Mouse (Mus musculus): Measurements from ENCODE around the gene Ext2. TPM values are rescaled to one million over a fixed set of nuclear protein-coding genes. Genes with fewer than 3 reads are reported as not detected.

Gene Ext2
- polyA plus RNA-seq, 1 experiment from 2014 or later, result 132 TPM

GRCm38 (mm10) chr2:93785432-93785798, 37.0 kb downstream of the Ext2 start:
- Histone ChIP-seq H3K4me3 (replicated peaks) (no peak overlapping the region), H3K27ac (replicated peaks) (no peak overlapping the region), H3K9me3 (replicated peaks) (no peaks in the 10 kb centered on the region), H3K9ac (no peak overlapping the region), H3K27me3 (no peaks in the 10 kb centered on the region), H3K4me2 (replicated peaks) (no peak overlapping the region), H3K36me3 (peaks cover 25% of the 10 kb centered on the region; the same call in 1 of the 2 replicates), H3K4me1 (peaks cover 21% of the 10 kb centered on the region; the same call in 1 of the 2 replicates)
- ATAC-seq (ENCODE audit: insufficient number of reproducible peaks, low FRiP score, low TSS enrichment, low read depth), result no peak
- 66% methylated on average over 2 of the region's 2 CpGs for WGBS

- peaks cover 25% of the 10 kb centered on the region; the same call in 1 of the 2 replicates for H3K36me3 ChIP-seq
- no peak overlapping the region for H3K27ac ChIP-seq (replicated peaks)
- H3K4me1 ChIP-seq, result peaks cover 26% of the 10 kb centered on the region
- no peak for ATAC-seq (ENCODE audit: insufficient number of reproducible peaks, low FRiP score, low TSS enrichment, low read depth)
- H3K4me3 ChIP-seq (replicated peaks), result no peak overlapping the region
- WGBS, result 46% methylated on average over 12 of the region's 12 CpGs
- no peaks in the 10 kb centered on the region for H3K9me3 ChIP-seq (replicated peaks)
- H3K4me2 ChIP-seq (replicated peaks), result no peak overlapping the region
- H3K27me3 ChIP-seq, result no peaks in the 10 kb centered on the region
- H3K9ac ChIP-seq, result no peak overlapping the region
Observed at GRCm38 (mm10) chr2:93784721-93785431, 37.5 kb downstream of the Ext2 start.

- no peak overlapping the region for H3K9ac ChIP-seq
Observed at GRCm38 (mm10) chr2:93783926-93784539, 38.3 kb downstream of the Ext2 start.

GRCm38 (mm10) chr2:93782682-93783081, 39.7 kb downstream of the Ext2 start:
- no peaks in the 10 kb centered on the region for H3K9me3 ChIP-seq (replicated peaks)
- ATAC-seq (ENCODE audit: insufficient number of reproducible peaks, low FRiP score, low TSS enrichment, low read depth), result no peak
- peaks cover 5% of the 10 kb centered on the region; the same call in 1 of the 2 replicates for H3K36me3 ChIP-seq
- WGBS, result 49% methylated on average over 5 of the region's 5 CpGs
- H3K27me3 ChIP-seq, result no peaks in the 10 kb centered on the region
- no peak overlapping the region for H3K4me2 ChIP-seq (replicated peaks)
- H3K9ac ChIP-seq, result no peak overlapping the region
- no peak overlapping the region for H3K27ac ChIP-seq (replicated peaks)
- H3K4me1 ChIP-seq, result peaks cover 40% of the 10 kb centered on the region
- H3K4me3 ChIP-seq (replicated peaks), result no peak overlapping the region

More at GRCm38 (mm10) chr2:93783926-93784539, 38.3 kb downstream of the Ext2 start:
- peaks cover 19% of the 10 kb centered on the region; the same call in 1 of the 2 replicates for H3K36me3 ChIP-seq
- H3K27me3 ChIP-seq, result no peaks in the 10 kb centered on the region
- 67% methylated on average over 9 of the region's 9 CpGs for WGBS
- H3K27ac ChIP-seq (replicated peaks), result 0 out of 2 replicates have a peak overlapping the region, but pooled peaks have one; percentile 11
- H3K4me2 ChIP-seq (replicated peaks), result no peak overlapping the region
- no peak overlapping the region for H3K4me3 ChIP-seq (replicated peaks)
- peaks cover 34% of the 10 kb centered on the region for H3K4me1 ChIP-seq
- ATAC-seq (ENCODE audit: insufficient number of reproducible peaks, low FRiP score, low TSS enrichment, low read depth), result no peak
- H3K9me3 ChIP-seq (replicated peaks), result no peaks in the 10 kb centered on the region

GRCm38 (mm10) chr2:93782156-93782555, 40.2 kb downstream of the Ext2 start:
- no peak for ATAC-seq (ENCODE audit: insufficient number of reproducible peaks, low FRiP score, low TSS enrichment, low read depth)
- no peak overlapping the region for H3K4me2 ChIP-seq (replicated peaks)
- no peaks in the 10 kb centered on the region for H3K27me3 ChIP-seq
- no peak overlapping the region for H3K27ac ChIP-seq (replicated peaks)
- H3K4me3 ChIP-seq (replicated peaks), result no peak overlapping the region
- H3K9ac ChIP-seq, result no peak overlapping the region
- 68% methylated on average over 4 of the region's 4 CpGs for WGBS
- H3K4me1 ChIP-seq, result peaks cover 43% of the 10 kb centered on the region
- H3K9me3 ChIP-seq (replicated peaks), result no peaks in the 10 kb centered on the region
- 0 out of 2 replicates have a peak, but pooled peaks cover 5% of the 10 kb centered on the region for H3K36me3 ChIP-seq

- H3K4me3 ChIP-seq (replicated peaks), result no peak overlapping the region
- H3K27ac ChIP-seq (replicated peaks), result no peak overlapping the region
- H3K27me3 ChIP-seq, result no peaks in the 10 kb centered on the region
- no peak overlapping the region for H3K4me2 ChIP-seq (replicated peaks)
- 0 out of 2 replicates have a peak, but pooled peaks cover 5% of the 10 kb centered on the region for H3K36me3 ChIP-seq
- H3K9me3 ChIP-seq (replicated peaks), result no peaks in the 10 kb centered on the region
- H3K9ac ChIP-seq, result no peak overlapping the region
- peaks cover 51% of the 10 kb centered on the region for H3K4me1 ChIP-seq
- 54% methylated on average over 10 of the region's 10 CpGs for WGBS
- ATAC-seq (ENCODE audit: insufficient number of reproducible peaks, low FRiP score, low TSS enrichment, low read depth), result no peak
Observed at GRCm38 (mm10) chr2:93780528-93780927, 41.8 kb downstream of the Ext2 start.

- no peak overlapping the region for H3K9ac ChIP-seq
- H3K36me3 ChIP-seq, result 0 out of 2 replicates have a peak, but pooled peaks cover 5% of the 10 kb centered on the region
- no peak overlapping the region for H3K4me3 ChIP-seq (replicated peaks)
- no peaks in the 10 kb centered on the region for H3K27me3 ChIP-seq
- H3K4me2 ChIP-seq (replicated peaks), result no peak overlapping the region
- 0 out of 2 replicates have a peak overlapping the region, but pooled peaks have one; percentile 29 for H3K27ac ChIP-seq (replicated peaks)
- H3K4me1 ChIP-seq, result peaks cover 51% of the 10 kb centered on the region
- ATAC-seq (ENCODE audit: insufficient number of reproducible peaks, low FRiP score, low TSS enrichment, low read depth), result no peak
- no peaks in the 10 kb centered on the region for H3K9me3 ChIP-seq (replicated peaks)
- WGBS, result 49% methylated on average over 6 of the region's 6 CpGs
Observed at GRCm38 (mm10) chr2:93779897-93780208, 42.5 kb downstream of the Ext2 start.

GRCm38 (mm10) chr2:93779081-93779896, 43.1 kb downstream of the Ext2 start:
- Histone ChIP-seq H3K9ac (no peak overlapping the region), H3K4me1 (peaks cover 55% of the 10 kb centered on the region), H3K4me2 (replicated peaks) (no peak overlapping the region), H3K9me3 (replicated peaks) (no peaks in the 10 kb centered on the region), H3K36me3 (0 out of 2 replicates have a peak, but pooled peaks cover 5% of the 10 kb centered on the region), H3K27me3 (no peaks in the 10 kb centered on the region), H3K27ac (replicated peaks) (peak overlapping the region; percentile 30; the same call in 1 of the 2 replicates), H3K4me3 (replicated peaks) (no peak overlapping the region)
- no peak for ATAC-seq (ENCODE audit: insufficient number of reproducible peaks, low FRiP score, low TSS enrichment, low read depth)
- WGBS, result 59% methylated on average over 16 of the region's 16 CpGs

- H3K4me3 ChIP-seq (replicated peaks), result no peak overlapping the region
- ATAC-seq (ENCODE audit: insufficient number of reproducible peaks, low FRiP score, low TSS enrichment, low read depth), result no peak
- no peak overlapping the region for H3K9ac ChIP-seq
- H3K27ac ChIP-seq (replicated peaks), result peak overlapping the region; percentile 30; the same call in 1 of the 2 replicates
- H3K9me3 ChIP-seq (replicated peaks), result no peaks in the 10 kb centered on the region
- no peak overlapping the region for H3K4me2 ChIP-seq (replicated peaks)
- WGBS, result 88% methylated on average over 5 of the region's 5 CpGs
- peaks cover 62% of the 10 kb centered on the region for H3K4me1 ChIP-seq
- 0 out of 2 replicates have a peak, but pooled peaks cover 2% of the 10 kb centered on the region for H3K36me3 ChIP-seq
- H3K27me3 ChIP-seq, result no peaks in the 10 kb centered on the region
Observed at GRCm38 (mm10) chr2:93778616-93779015, 43.8 kb downstream of the Ext2 start.

- 51% methylated on average over 4 of the region's 4 CpGs for WGBS
- peaks cover 73% of the 10 kb centered on the region for H3K4me1 ChIP-seq
Observed at GRCm38 (mm10) chr2:93777056-93777430, 45.3 kb downstream of the Ext2 start.

More at GRCm38 (mm10) chr2:93777056-93777430, 45.3 kb downstream of the Ext2 start:
- no peaks in the 10 kb centered on the region for H3K9me3 ChIP-seq (replicated peaks)
- ATAC-seq (ENCODE audit: insufficient number of reproducible peaks, low FRiP score, low TSS enrichment, low read depth), result no peak
- no peak overlapping the region for H3K9ac ChIP-seq
- H3K36me3 ChIP-seq, result no peaks in the 10 kb centered on the region
- H3K27ac ChIP-seq (replicated peaks), result peak overlapping the region; percentile 29; the same call in 1 of the 2 replicates
- no peak overlapping the region for H3K4me3 ChIP-seq (replicated peaks)
- no peak overlapping the region for H3K4me2 ChIP-seq (replicated peaks)
- H3K27me3 ChIP-seq, result no peaks in the 10 kb centered on the region

Measured in embryonic facial prominence, embryonic 15.5 days (tissue).